Mouse (Mus musculus) limb, embryonic 14.5 days (tissue): Measurements from ENCODE around the gene Gm11239. TPM values are rescaled to one million over a fixed set of nuclear protein-coding genes. Genes with fewer than 3 reads are reported as not detected.
"Not testable (repeated sequence)": the region's sequence is repeated elsewhere in the genome, so short reads cannot be mapped to it uniquely, and the experiment has no call there.

Source experiments
- ATAC-seq: fragments of 200-750 bp; cut with Nextera tagmentation; 2 replicates; pipeline ENCODE4 v1.8.0; 2017; ENCODE audit warnings: low read depth, moderate number of reproducible peaks, moderate TSS enrichment; ENCODE audit not compliant: low FRiP score
- DNase-seq: peaks from one replicate; pipeline ENCODE4 v3.0.0-alpha.2; 2015; ENCODE audit warnings: low spot score
- H3K27ac ChIP-seq: fragments of 300-500 bp; sonication (generic); replicated peaks from 2 replicates; pipeline ENCODE4 v1.5.1; 2014; ENCODE audit warnings: low read depth, mild to moderate bottlenecking, low read length, moderate library complexity, mixed read lengths
- H3K27me3 ChIP-seq: fragments of 300-500 bp; sonication (generic); 2 replicates; pipeline ENCODE4 v1.6.1; 2014; ENCODE audit warnings: low read length, mixed read lengths; ENCODE audit not compliant: control insufficient read depth, insufficient read depth
- H3K36me3 ChIP-seq: fragments of 300-500 bp; sonication (generic); 2 replicates; pipeline ENCODE4 v1.6.1; 2014; ENCODE audit warnings: mild to moderate bottlenecking, low read length, moderate library complexity, mixed read lengths; ENCODE audit not compliant: control insufficient read depth, insufficient read depth
- H3K4me1 ChIP-seq: fragments of 300-500 bp; sonication (generic); 2 replicates; pipeline ENCODE4 v1.6.1; 2014; ENCODE audit warnings: antibody characterized with exemption, low read length, mixed read lengths; ENCODE audit not compliant: control insufficient read depth, insufficient read depth
- H3K4me2 ChIP-seq: fragments of 300-500 bp; sonication (generic); replicated peaks from 2 replicates; pipeline ENCODE4 v1.6.1; 2014; ENCODE audit warnings: low read depth, mild to moderate bottlenecking, low read length, moderate library complexity; ENCODE audit not compliant: severe bottlenecking
- H3K4me3 ChIP-seq: fragments of 300-500 bp; sonication (generic); replicated peaks from 2 replicates; pipeline ENCODE4 v1.5.1; 2014; ENCODE audit warnings: low read length
- H3K9ac ChIP-seq: fragments of 300-500 bp; sonication (generic); 2 replicates; pipeline ENCODE4 v1.6.1; 2014; ENCODE audit warnings: mild to moderate bottlenecking, low read depth, low read length, moderate library complexity; ENCODE audit not compliant: severe bottlenecking
- H3K9me3 ChIP-seq: fragments of 300-500 bp; sonication (generic); 2 replicates; pipeline ENCODE4 v1.6.1; 2016; ENCODE audit warnings: low read length; ENCODE audit not compliant: control insufficient read depth
- POLR2A ChIP-seq: fragments of 200-500 bp; IDR thresholded peaks from 2 replicates; pipeline ENCODE4 v1.8.0; 2012; ENCODE audit warnings: inconsistent platforms, mild to moderate bottlenecking, moderate library complexity, borderline replicate concordance; ENCODE audit not compliant: insufficient read depth, insufficient read length; ENCODE audit errors: extremely low read depth
- WGBS: fragments of 180-500 bp; shearing (Covaris S2); extraction: QIAGEN DNeasy Blood & Tissue Kit; methylation state at CpG from one replicate; pipeline ENCODE4 v1.1.7; 2014; 5-methylcytosine and 5-hydroxymethylcytosine counted together
- polyA plus RNA-seq, 2 experiments: library from polyadenylated mRNA; depleted of rRNA in 1 of 2; stranded (reverse) in 1 of 2; unstranded in 1 of 2; fragments of >200 nt; fragmentation: Nextera tagmentation in 1 of 2; extraction: Ambion mirVana in 1 of 2; gene quantifications; 2 replicates each; pipeline versions ENCODE4 v1.2.1 to v1.2.3; 2012 to 2014

The Gm11239 gene
- not detected in 2 replicates for polyA plus RNA-seq (2012; rRNA removed)
- 0.18 TPM in 1 of 2 replicates, not detected in the other for polyA plus RNA-seq (2014; fragmentation: Nextera tagmentation; extraction: Ambion mirVana)

DNA sequence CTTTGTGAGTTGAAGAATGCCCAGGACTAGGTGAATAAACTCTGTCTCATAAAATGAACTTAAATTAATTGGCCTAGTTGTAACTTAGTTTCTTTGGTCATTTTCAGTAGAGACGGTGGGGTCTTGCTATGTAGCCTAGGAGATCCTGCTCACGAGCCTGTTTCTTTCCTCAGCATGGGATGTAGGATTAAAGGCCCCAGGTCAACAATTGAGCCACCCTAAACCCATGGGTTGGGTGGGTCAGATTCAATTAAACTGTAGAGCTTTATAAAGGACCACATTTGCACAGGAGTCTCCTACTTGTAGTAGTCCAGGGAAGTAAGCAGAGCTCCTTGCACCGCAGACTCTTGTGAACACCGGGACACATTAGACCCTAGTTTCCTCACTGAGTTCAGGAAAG is at the start of gene Gm11239:
TSS of gene Gm11239 (plus strand) at position 301 of the 400 bp plus-strand sequence.
- DNase-seq, H3K4me2 ChIP-seq, H3K9ac ChIP-seq, H3K27me3 ChIP-seq, H3K4me1 ChIP-seq, H3K4me3 ChIP-seq, ATAC-seq, H3K27ac ChIP-seq, H3K36me3 ChIP-seq, H3K9me3 ChIP-seq: not testable (repeated sequence)
- no CpG with 5 or more reads among the region's 4 CpGs for WGBS

GRCm38 (mm10) chr4:73622684-73623083 is 45.5 kb upstream of the Gm11239 start, which contains the start of gene Gm11237:
Gene Gm11237 (plus strand): TSS chr4:73622984.
- not testable (repeated sequence) for H3K9me3 ChIP-seq, H3K4me2 ChIP-seq, H3K9ac ChIP-seq, H3K27ac ChIP-seq, ATAC-seq, H3K27me3 ChIP-seq, H3K36me3 ChIP-seq, DNase-seq, H3K4me1 ChIP-seq, H3K4me3 ChIP-seq
- WGBS, result no CpG with 5 or more reads among the region's 3 CpGs

- DNase-seq, H3K4me3 ChIP-seq, H3K27me3 ChIP-seq, ATAC-seq, H3K9me3 ChIP-seq, H3K9ac ChIP-seq, H3K4me2 ChIP-seq, H3K36me3 ChIP-seq, H3K4me1 ChIP-seq, H3K27ac ChIP-seq: not testable (repeated sequence)
- no CpG with 5 or more reads among the region's 4 CpGs for WGBS
Measured at GRCm38 (mm10) chr4:73637821-73638220, 30.3 kb upstream of the Gm11239 start, which contains the start of gene Gm11236. Gene Gm11236 (plus strand): TSS chr4:73638121.

DNA sequence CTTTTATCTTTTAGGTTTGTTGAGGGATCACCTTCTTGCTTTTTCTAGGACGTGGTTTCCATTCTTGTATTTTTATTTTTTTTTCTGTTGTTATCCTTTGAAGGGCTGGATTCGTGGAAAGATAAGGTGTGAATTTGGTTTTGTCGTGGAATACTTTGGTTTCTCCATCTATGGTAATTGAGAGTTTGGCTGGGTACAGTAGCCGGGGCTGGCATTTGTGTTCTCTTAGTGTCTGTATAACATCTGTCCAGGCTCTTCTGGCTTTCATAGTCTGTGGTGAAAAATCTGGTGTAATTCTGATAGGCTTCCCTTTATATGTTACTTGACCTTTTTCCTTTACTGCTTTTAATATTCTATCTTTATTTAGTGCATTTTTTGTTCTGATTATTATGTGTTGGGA is 6.3 kb upstream of the Gm11239 start:
- 84% methylated on average over 4 of the region's 4 CpGs for WGBS

DNA sequence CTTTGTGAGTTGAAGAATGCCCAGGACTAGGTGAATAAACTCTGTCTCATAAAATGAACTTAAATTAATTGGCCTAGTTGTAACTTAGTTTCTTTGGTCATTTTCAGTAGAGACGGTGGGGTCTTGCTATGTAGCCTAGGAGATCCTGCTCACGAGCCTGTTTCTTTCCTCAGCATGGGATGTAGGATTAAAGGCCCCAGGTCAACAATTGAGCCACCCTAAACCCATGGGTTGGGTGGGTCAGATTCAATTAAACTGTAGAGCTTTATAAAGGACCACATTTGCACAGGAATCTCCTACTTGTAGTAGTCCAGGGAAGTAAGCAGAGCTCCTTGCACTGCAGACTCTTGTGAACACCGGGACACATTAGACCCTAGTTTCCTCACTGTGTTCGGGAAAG is 15.1 kb downstream of the Gm11239 start, which contains the start of gene Gm428:
TSS of gene Gm428 (plus strand) at position 301 of the 400 bp plus-strand sequence.
- not testable (repeated sequence) for H3K4me1 ChIP-seq, H3K4me2 ChIP-seq, H3K9me3 ChIP-seq, H3K36me3 ChIP-seq, H3K9ac ChIP-seq, H3K27me3 ChIP-seq, ATAC-seq, H3K27ac ChIP-seq, H3K4me3 ChIP-seq, DNase-seq
- no CpG with 5 or more reads among the region's 4 CpGs for WGBS

More for the DNA sequence above, 6.3 kb upstream of the Gm11239 start:
- not testable (repeated sequence) for H3K27me3 ChIP-seq, H3K4me3 ChIP-seq, H3K27ac ChIP-seq, H3K4me1 ChIP-seq, H3K36me3 ChIP-seq, ATAC-seq, H3K9ac ChIP-seq, H3K4me2 ChIP-seq, DNase-seq, H3K9me3 ChIP-seq

- no peak overlapping the region for H3K9ac ChIP-seq
- no peaks in the 10 kb centered on the region for H3K36me3 ChIP-seq
- H3K9me3 ChIP-seq, result no peaks in the 10 kb centered on the region
- TF ChIP-seq POLR2A, result no peak
- no peak overlapping the region for H3K4me2 ChIP-seq
- H3K4me3 ChIP-seq, result no peak overlapping the region
- ATAC-seq, result no peak
- no peak overlapping the region for H3K27ac ChIP-seq
- 83% methylated on average over 1 of the region's 1 CpGs for WGBS
- no peak for DNase-seq
- no peaks in the 10 kb centered on the region for H3K27me3 ChIP-seq
- H3K4me1 ChIP-seq, result no peaks in the 10 kb centered on the region
Measured at GRCm38 (mm10) chr4:73718761-73719160, 50.6 kb downstream of the Gm11239 start.
